Mouse (Mus musculus) CH12.LX (cell line): ENCODE measurements around the gene Kif5c. TPM values are rescaled to one million over a fixed set of nuclear protein-coding genes. Genes with fewer than 3 reads are reported as not detected.

Experiments used
- DNase-seq: peaks from one replicate; pipeline ENCODE4 v3.0.0-alpha.2; 2013; ENCODE audit errors: extremely low read depth
- H3K27ac ChIP-seq: 2 replicates; pipeline ENCODE4 v1.5.1; 2012; ENCODE audit warnings: low read depth, mild to moderate bottlenecking, control low read depth, moderate library complexity; ENCODE audit not compliant: insufficient read depth
- H3K27me3 ChIP-seq: replicated peaks from 2 replicates; pipeline ENCODE3; 2012; ENCODE audit warnings: inconsistent platforms
- H3K36me3 ChIP-seq, 2 experiments: replicated peaks in 1 of 2; 2 replicates each; pipeline versions ENCODE3 to v1.6.1; 2012; ENCODE audit warnings: inconsistent platforms in 1 of 2, low read length in 1 of 2, mild to moderate bottlenecking in 1 of 2, mixed read lengths in 1 of 2, moderate library complexity in 1 of 2; ENCODE audit not compliant: control insufficient read depth in 1 of 2, insufficient read depth in 1 of 2
- H3K4me1 ChIP-seq, 2 experiments: 2 replicates each; pipeline ENCODE4 v1.6.1; 2012; ENCODE audit warnings: inconsistent platforms in 1 of 2, moderate library complexity in 1 of 2; ENCODE audit not compliant: insufficient read depth in 2 of 2, control insufficient read depth in 1 of 2
- H3K4me2 ChIP-seq: 2 replicates; pipeline ENCODE4 v1.6.1; 2012; ENCODE audit warnings: low read depth, mild to moderate bottlenecking, control low read depth; ENCODE audit not compliant: poor library complexity, insufficient read depth, severe bottlenecking
- H3K4me3 ChIP-seq, 3 experiments: fragments of 150-350 bp in 1 of 3; sonication (generic) in 1 of 3; replicated peaks in 1 of 3; 2 replicates each; pipeline versions ENCODE3 to v1.5.1; 2011 to 2012; ENCODE audit warnings: low read depth in 2 of 3, low read length in 2 of 3, mild to moderate bottlenecking in 2 of 3, moderate library complexity in 2 of 3, control low read depth in 1 of 3, improper control_type of control experiment in 1 of 3, inconsistent platforms in 1 of 3, mixed read lengths in 1 of 3; ENCODE audit not compliant: poor library complexity in 1 of 3
- H3K79me2 ChIP-seq: replicated peaks from 2 replicates; pipeline ENCODE4 v1.6.1; 2012; ENCODE audit warnings: mild to moderate bottlenecking, moderate library complexity; ENCODE audit not compliant: control insufficient read depth, poor library complexity, insufficient read depth, severe bottlenecking; ENCODE audit errors: extremely low read depth
- H3K9ac ChIP-seq: 2 replicates; pipeline ENCODE4 v1.6.1; 2012; ENCODE audit warnings: low read depth, mild to moderate bottlenecking, control low read depth, moderate library complexity; ENCODE audit not compliant: insufficient read depth
- H3K9me3 ChIP-seq: replicated peaks from 2 replicates; pipeline ENCODE3; 2012; ENCODE audit warnings: low read length, inconsistent platforms, mixed read lengths
- CHD2 ChIP-seq: IDR thresholded peaks from 2 replicates; pipeline ENCODE4 v1.6.1; 2011; ENCODE audit warnings: low read length, improper control_type of control experiment
- CTCF ChIP-seq, 2 experiments: IDR thresholded peaks in 1 of 2; conservative IDR thresholded peaks in 1 of 2; 2 replicates each; pipeline ENCODE4 v1.5.1; 2011 to 2012; ENCODE audit warnings: low read depth in 2 of 2, low read length in 2 of 2, improper control_type of control experiment in 1 of 2, inconsistent platforms in 1 of 2, mild to moderate bottlenecking in 1 of 2, moderate library complexity in 1 of 2
- E2F4 ChIP-seq: IDR thresholded peaks from 2 replicates; pipeline ENCODE4 v1.6.1; 2011; ENCODE audit warnings: low read depth, low read length, improper control_type of control experiment; ENCODE audit not compliant: insufficient replicate concordance
- ELF1 ChIP-seq: IDR thresholded peaks from 2 replicates; pipeline ENCODE4 v1.6.1; 2014; ENCODE audit warnings: low read depth, mild to moderate bottlenecking, inconsistent platforms, low read length, improper control_type of control experiment
- EP300 ChIP-seq: IDR thresholded peaks from 2 replicates; pipeline ENCODE4 v1.6.1; 2011; ENCODE audit warnings: low read length, improper control_type of control experiment
- ETS1 ChIP-seq: conservative IDR thresholded peaks from 2 replicates; pipeline ENCODE4 v1.6.1; 2012; ENCODE audit warnings: low read depth, mild to moderate bottlenecking, inconsistent platforms, low read length, improper control_type of control experiment, moderate library complexity
- JUN ChIP-seq: IDR thresholded peaks from 2 replicates; pipeline ENCODE4 v1.6.1; 2011; ENCODE audit warnings: low read depth, mild to moderate bottlenecking, low read length, improper control_type of control experiment, moderate library complexity; ENCODE audit not compliant: insufficient read depth
- KAT2A ChIP-seq: IDR thresholded peaks from 2 replicates; pipeline ENCODE4 v1.6.1; 2012; ENCODE audit warnings: low read length, improper control_type of control experiment, inconsistent platforms; ENCODE audit not compliant: insufficient replicate concordance
- MXI1 ChIP-seq: IDR thresholded peaks from 2 replicates; pipeline ENCODE4 v1.6.1; 2011; ENCODE audit warnings: mild to moderate bottlenecking, low read depth, low read length, improper control_type of control experiment
- MYC ChIP-seq: IDR thresholded peaks from 2 replicates; pipeline ENCODE4 v1.6.1; 2011; ENCODE audit warnings: low read depth, mild to moderate bottlenecking, improper control_type of control experiment, low read length
- NRF1 ChIP-seq: IDR thresholded peaks from 2 replicates; pipeline ENCODE4 v1.6.1; 2014; ENCODE audit warnings: low read depth, mild to moderate bottlenecking, inconsistent platforms, low read length, improper control_type of control experiment, moderate library complexity
- POLR2AphosphoS2 ChIP-seq: IDR thresholded peaks from 2 replicates; pipeline ENCODE4 v1.6.1; 2011; ENCODE audit warnings: low read depth, low read length, improper control_type of control experiment
- SMC3 ChIP-seq: IDR thresholded peaks from 2 replicates; pipeline ENCODE4 v1.6.1; 2011; ENCODE audit warnings: low read depth, low read length, improper control_type of control experiment
- TBP ChIP-seq: conservative IDR thresholded peaks from 2 replicates; pipeline ENCODE4 v1.6.1; 2011; ENCODE audit warnings: low read depth, low read length, improper control_type of control experiment
- TCF12 ChIP-seq: IDR thresholded peaks from 2 replicates; pipeline ENCODE4 v1.6.1; 2014; ENCODE audit warnings: low read depth, mild to moderate bottlenecking, inconsistent platforms, low read length, improper control_type of control experiment
- USF1 ChIP-seq: IDR thresholded peaks from 2 replicates; pipeline ENCODE4 v1.6.1; 2014; ENCODE audit warnings: low read depth, mild to moderate bottlenecking, inconsistent platforms, low read length, improper control_type of control experiment
- ZC3H11A ChIP-seq: IDR thresholded peaks from 2 replicates; pipeline ENCODE4 v1.6.1; 2012; ENCODE audit warnings: low read depth, mild to moderate bottlenecking, inconsistent platforms, low read length, improper control_type of control experiment
- ZKSCAN1 ChIP-seq: IDR thresholded peaks from 2 replicates; pipeline ENCODE4 v1.6.1; 2012; ENCODE audit warnings: low read depth, inconsistent platforms, low read length, improper control_type of control experiment, borderline replicate concordance
- ZMIZ1 ChIP-seq: IDR thresholded peaks from 2 replicates; pipeline ENCODE4 v1.6.1; 2012; ENCODE audit warnings: low read depth, mild to moderate bottlenecking, inconsistent platforms, low read length, improper control_type of control experiment
- ZNF384 ChIP-seq: IDR thresholded peaks from 2 replicates; pipeline ENCODE4 v1.6.1; 2012; ENCODE audit warnings: low read depth, low read length, improper control_type of control experiment, inconsistent platforms
- dilution Hi-C: fragments of 300-500 bp; cut with MboI; formaldehyde crosslinking; loops from 2 replicates; pipeline ENCODE4 v1.14.3; 2020; ENCODE audit warnings: low sequenced_read_pairs; ENCODE audit not compliant: extremely low pct_unique_long_range_greater_than_20kb, extremely low pct_ligation_motif_present
- in situ Hi-C: fragments of 300-500 bp; cut with MboI; formaldehyde crosslinking; loops from 3 replicates; pipeline ENCODE4 v1.14.3; 2019; ENCODE audit warnings: low sequenced_read_pairs, low pct_ligation_motif_present, low pct_unique_long_range_greater_than_20kb, mixed read lengths
- polyA plus RNA-seq: library from polyadenylated mRNA; unstranded; fragments of >175 nt; gene quantifications from 2 replicates; pipeline ENCODE4 v1.2.1, GENCODE M21; 2012; ENCODE audit warnings: low read depth; ENCODE audit not compliant: insufficient read length
- total RNA-seq, 2 experiments: library from RNA; depleted of rRNA; stranded (reverse); fragments of 300-350 nt in 1 of 2; fragments of >200 nt in 1 of 2; gene quantifications; 2 replicates each; pipeline ENCODE4 v1.2.3; 2012 to 2014

The Kif5c gene
- total and polyA plus RNA-seq, 3 experiments: 3.0 to 3.5 (median 3.1) TPM

DNA sequence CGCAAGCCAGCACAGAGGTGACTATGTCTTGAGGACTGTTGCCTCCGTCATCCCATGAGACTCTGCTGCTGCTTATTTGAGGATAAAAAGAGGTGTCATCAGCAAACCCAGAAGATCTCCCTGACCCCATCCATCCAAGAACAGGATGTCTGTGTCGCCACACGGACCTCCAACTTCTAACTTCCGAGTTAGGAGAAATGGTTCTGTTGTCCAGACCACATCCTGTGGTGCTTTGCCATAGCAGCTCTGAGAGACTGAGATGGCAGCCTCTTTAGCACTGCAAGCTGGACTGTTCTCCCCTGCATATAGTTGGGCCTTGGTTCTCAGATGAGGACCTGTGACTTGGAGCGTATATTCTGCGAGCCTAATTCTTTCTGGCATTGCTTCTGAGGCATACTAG, 97.4 kb downstream of the Kif5c start:
- H3K9me3 ChIP-seq: no peaks in the 10 kb centered on the region
- no peaks in the 10 kb centered on the region for H3K27me3 ChIP-seq
- no peak for DNase-seq
- H3K9ac ChIP-seq: no peak overlapping the region
- no peaks in the 10 kb centered on the region for H3K36me3 ChIP-seq
- H3K79me2 ChIP-seq: no peaks in the 10 kb centered on the region
- H3K4me3 ChIP-seq: no peak overlapping the region
- in situ Hi-C loops: no loop called here
- no peak overlapping the region for H3K4me2 ChIP-seq
- no peaks in the 10 kb centered on the region for H3K4me1 ChIP-seq
- TF ChIP-seq E2F4 (no peak), MXI1 (no peak), JUN (no peak), ELF1 (no peak), ZMIZ1 (no peak), ZNF384 (no peak), NRF1 (no peak), POLR2AphosphoS2 (no peak), CTCF (conservative IDR thresholded peaks at IDR 0.05 in 1 of 2, IDR thresholded peaks at IDR 0.05 in 1 of 2; ENCODE audit: low read depth in 2 of 2, low read length in 2 of 2) (no peak), KAT2A (no peak), TCF12 (no peak), CHD2 (no peak), ETS1 (no peak), ZKSCAN1 (no peak), ZC3H11A (no peak), USF1 (no peak)
- TF ChIP-seq, all 38 proteins: peak for 0
- dilution Hi-C loops: no loop called here
- no peak overlapping the region for H3K27ac ChIP-seq

DNA sequence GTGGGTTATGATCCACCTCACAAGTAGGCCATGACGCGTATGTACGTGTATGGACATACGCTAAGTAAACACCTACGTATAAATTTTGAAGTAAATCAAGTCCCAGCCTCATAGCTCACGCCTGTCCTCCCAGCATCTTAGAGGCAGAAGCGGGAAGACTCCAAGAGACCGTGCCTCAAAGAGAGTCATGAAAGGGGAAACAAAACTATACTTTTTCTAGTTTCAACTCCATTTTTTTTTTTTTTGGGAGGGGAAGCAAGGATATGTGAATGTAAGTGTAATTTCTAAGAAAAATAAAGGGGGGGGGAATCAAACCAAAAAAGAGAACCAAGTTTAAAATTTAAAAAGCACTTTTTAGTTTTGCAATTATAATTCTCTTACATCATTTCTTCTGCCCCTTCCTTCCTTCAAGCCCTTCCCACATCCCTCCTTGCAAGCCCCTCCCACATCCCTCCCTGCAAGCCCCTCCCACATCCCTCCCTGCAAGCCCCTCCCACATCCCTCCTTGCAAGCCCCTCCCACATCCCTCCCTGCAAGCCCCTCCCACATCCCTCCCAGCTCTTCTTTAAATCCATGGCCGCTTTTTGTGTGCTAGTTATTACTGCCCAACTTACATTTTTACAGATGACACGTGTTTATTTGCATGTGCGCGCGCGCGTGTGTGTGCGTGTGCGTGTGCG, 98.5 kb downstream of the Kif5c start:
- in situ Hi-C loops (no loop called here), dilution Hi-C loops (no loop called here)
- Histone ChIP-seq H3K4me3 (no peak overlapping the region), H3K27ac (no peak overlapping the region), H3K79me2 (no peaks in the 10 kb centered on the region), H3K9ac (no peak overlapping the region), H3K36me3 (no peaks in the 10 kb centered on the region), H3K4me2 (no peak overlapping the region), H3K4me1 (no peaks in the 10 kb centered on the region), H3K9me3 (no peaks in the 10 kb centered on the region), H3K27me3 (no peaks in the 10 kb centered on the region)
- DNase-seq: no peak
- no peak for TF ChIP-seq CHD2
- no peak for TF ChIP-seq NRF1
- TF ChIP-seq EP300: no peak
- no peak for TF ChIP-seq MYC
- TF ChIP-seq ZMIZ1: no peak
- no peak for TF ChIP-seq JUN
- TF ChIP-seq SMC3: no peak
- no peak for TF ChIP-seq TBP
